Mouse (Mus musculus): ENCODE data around the gene Hpse2.

The Hpse2 gene

GRCm38 (mm10) chr19:42745869-42746224 is 642.3 kb downstream of the Hpse2 start:
- TF ChIP-seq CTCF (conservative IDR thresholded peaks at IDR 0.05; ENCODE audit: low read length) (no peak), NANOG (IDR thresholded peaks at IDR 0.05; ENCODE audit: borderline replicate concordance, low read length) (no peak), POU5F1 (IDR thresholded peaks at IDR 0.05; ENCODE audit: borderline replicate concordance, low read length) (no peak)
- Histone ChIP-seq H3K27me3 (ENCODE audit: insufficient read depth, low read length) (0 out of 2 replicates have a peak, but pooled peaks cover 7% of the 10 kb centered on the region), H3K4me3 (replicated peaks; ENCODE audit: low read length) (no peak overlapping the region), H3K9me3 (ENCODE audit: low read length) (no peaks in the 10 kb centered on the region), H3K4me1 (replicated peaks; ENCODE audit: low read depth, low read length) (no peaks in the 10 kb centered on the region; the same call in 1 of the 2 replicates), H3K36me3 (ENCODE audit: insufficient read depth, low read length) (no peaks in the 10 kb centered on the region)

GRCm38 (mm10) chr19:42745084-42745868 is 642.9 kb downstream of the Hpse2 start:
- peaks cover 11% of the 10 kb centered on the region; the same call in 1 of the 2 replicates for H3K27me3 ChIP-seq (ENCODE audit: insufficient read depth, low read length)
- no peak overlapping the region for H3K4me3 ChIP-seq (replicated peaks; ENCODE audit: low read length)
- H3K9me3 ChIP-seq (ENCODE audit: low read length), result no peaks in the 10 kb centered on the region
- TF ChIP-seq CTCF (conservative IDR thresholded peaks at IDR 0.05; ENCODE audit: low read length), result no peak
- no peak for TF ChIP-seq NANOG (IDR thresholded peaks at IDR 0.05; ENCODE audit: borderline replicate concordance, low read length)
- TF ChIP-seq POU5F1 (IDR thresholded peaks at IDR 0.05; ENCODE audit: borderline replicate concordance, low read length), result no peak
- no peaks in the 10 kb centered on the region for H3K36me3 ChIP-seq (ENCODE audit: insufficient read depth, low read length)
- H3K4me1 ChIP-seq (replicated peaks; ENCODE audit: low read depth, low read length), result no peaks in the 10 kb centered on the region; the same call in 1 of the 2 replicates

- H3K27me3 ChIP-seq (ENCODE audit: insufficient read depth, low read length), result peaks cover 11% of the 10 kb centered on the region; the same call in 1 of the 2 replicates
- no peaks in the 10 kb centered on the region for H3K36me3 ChIP-seq (ENCODE audit: insufficient read depth, low read length)
- no peak overlapping the region for H3K4me3 ChIP-seq (replicated peaks; ENCODE audit: low read length)
- no peaks in the 10 kb centered on the region for H3K9me3 ChIP-seq (ENCODE audit: low read length)
- TF ChIP-seq CTCF (conservative IDR thresholded peaks at IDR 0.05; ENCODE audit: low read length) (peak; percentile 20), POU5F1 (IDR thresholded peaks at IDR 0.05; ENCODE audit: borderline replicate concordance, low read length) (no peak), NANOG (IDR thresholded peaks at IDR 0.05; ENCODE audit: borderline replicate concordance, low read length) (no peak)
- no peaks in the 10 kb centered on the region; the same call in 1 of the 2 replicates for H3K4me1 ChIP-seq (replicated peaks; ENCODE audit: low read depth, low read length)
Observed at GRCm38 (mm10) chr19:42744162-42744586, 644.0 kb downstream of the Hpse2 start.

- TF ChIP-seq POU5F1 (IDR thresholded peaks at IDR 0.05; ENCODE audit: borderline replicate concordance, low read length) (no peak), NANOG (IDR thresholded peaks at IDR 0.05; ENCODE audit: borderline replicate concordance, low read length) (no peak), CTCF (conservative IDR thresholded peaks at IDR 0.05; ENCODE audit: low read length) (no peak)
- Histone ChIP-seq H3K36me3 (ENCODE audit: insufficient read depth, low read length) (no peaks in the 10 kb centered on the region), H3K27me3 (ENCODE audit: insufficient read depth, low read length) (peaks cover 11% of the 10 kb centered on the region; the same call in 1 of the 2 replicates), H3K9me3 (ENCODE audit: low read length) (no peaks in the 10 kb centered on the region), H3K4me1 (replicated peaks; ENCODE audit: low read depth, low read length) (no peaks in the 10 kb centered on the region; the same call in 1 of the 2 replicates), H3K4me3 (replicated peaks; ENCODE audit: low read length) (no peak overlapping the region)
Observed at GRCm38 (mm10) chr19:42743261-42743660, 644.9 kb downstream of the Hpse2 start.

GRCm38 (mm10) chr19:42741884-42742283 is 646.3 kb downstream of the Hpse2 start:
- peaks cover 5% of the 10 kb centered on the region; the same call in 1 of the 2 replicates for H3K4me1 ChIP-seq (replicated peaks; ENCODE audit: low read depth, low read length)
- no peak for TF ChIP-seq NANOG (IDR thresholded peaks at IDR 0.05; ENCODE audit: borderline replicate concordance, low read length)
- no peaks in the 10 kb centered on the region for H3K36me3 ChIP-seq (ENCODE audit: insufficient read depth, low read length)
- H3K4me3 ChIP-seq (replicated peaks; ENCODE audit: low read length), result peak overlapping the region; percentile 23; the same call in 1 of the 2 replicates
- no peaks in the 10 kb centered on the region for H3K9me3 ChIP-seq (ENCODE audit: low read length)
- peaks cover 7% of the 10 kb centered on the region; the same call in 1 of the 2 replicates for H3K27me3 ChIP-seq (ENCODE audit: insufficient read depth, low read length)

GRCm38 (mm10) chr19:42740163-42740899 is 647.8 kb downstream of the Hpse2 start:
- Histone ChIP-seq H3K4me1 (replicated peaks; ENCODE audit: low read depth, low read length) (peaks cover 12% of the 10 kb centered on the region), H3K36me3 (ENCODE audit: insufficient read depth, low read length) (no peaks in the 10 kb centered on the region), H3K9me3 (ENCODE audit: low read length) (no peaks in the 10 kb centered on the region), H3K4me3 (replicated peaks; ENCODE audit: low read length) (no peak overlapping the region), H3K27me3 (ENCODE audit: insufficient read depth, low read length) (peaks cover 16% of the 10 kb centered on the region)
- TF ChIP-seq NANOG (IDR thresholded peaks at IDR 0.05; ENCODE audit: borderline replicate concordance, low read length), result no peak
- no peak for TF ChIP-seq POU5F1 (IDR thresholded peaks at IDR 0.05; ENCODE audit: borderline replicate concordance, low read length)
- no peak for TF ChIP-seq CTCF (conservative IDR thresholded peaks at IDR 0.05; ENCODE audit: low read length)

- peaks cover 12% of the 10 kb centered on the region for H3K4me1 ChIP-seq (replicated peaks; ENCODE audit: low read depth, low read length)
- no peaks in the 10 kb centered on the region for H3K36me3 ChIP-seq (ENCODE audit: insufficient read depth, low read length)
- peaks cover 17% of the 10 kb centered on the region for H3K27me3 ChIP-seq (ENCODE audit: insufficient read depth, low read length)
- H3K9me3 ChIP-seq (ENCODE audit: low read length), result no peaks in the 10 kb centered on the region
- no peak for TF ChIP-seq CTCF (conservative IDR thresholded peaks at IDR 0.05; ENCODE audit: low read length)
- no peak for TF ChIP-seq POU5F1 (IDR thresholded peaks at IDR 0.05; ENCODE audit: borderline replicate concordance, low read length)
- no peak for TF ChIP-seq NANOG (IDR thresholded peaks at IDR 0.05; ENCODE audit: borderline replicate concordance, low read length)
- no peak overlapping the region for H3K4me3 ChIP-seq (replicated peaks; ENCODE audit: low read length)
Observed at GRCm38 (mm10) chr19:42739734-42740133, 648.4 kb downstream of the Hpse2 start.

GRCm38 (mm10) chr19:42737753-42738152 is 650.4 kb downstream of the Hpse2 start:
- Histone ChIP-seq H3K4me3 (replicated peaks; ENCODE audit: low read length) (no peak overlapping the region), H3K4me1 (replicated peaks; ENCODE audit: low read depth, low read length) (peaks cover 12% of the 10 kb centered on the region), H3K36me3 (ENCODE audit: insufficient read depth, low read length) (no peaks in the 10 kb centered on the region), H3K9me3 (ENCODE audit: low read length) (no peaks in the 10 kb centered on the region), H3K27me3 (ENCODE audit: insufficient read depth, low read length) (peaks cover 18% of the 10 kb centered on the region)
- TF ChIP-seq POU5F1 (IDR thresholded peaks at IDR 0.05; ENCODE audit: borderline replicate concordance, low read length) (no peak), NANOG (IDR thresholded peaks at IDR 0.05; ENCODE audit: borderline replicate concordance, low read length) (no peak), CTCF (conservative IDR thresholded peaks at IDR 0.05; ENCODE audit: low read length) (no peak)

All from E14TG2a.4 (cell line).